Mouse (Mus musculus) erythroblast, embryonic 14.5 days (primary cell): ENCODE measurements around the gene Pde4d. TPM values are rescaled to one million over a fixed set of nuclear protein-coding genes. Genes with fewer than 3 reads are reported as not detected.

Experiments
- H3K27me3 ChIP-seq: 2 replicates; pipeline ENCODE4 v1.6.1; 2012; ENCODE audit warnings: inconsistent platforms; ENCODE audit not compliant: control insufficient read depth
- H3K36me3 ChIP-seq: 2 replicates; pipeline ENCODE4 v1.6.1; 2012; ENCODE audit warnings: mild to moderate bottlenecking, inconsistent platforms; ENCODE audit not compliant: control insufficient read depth
- H3K4me1 ChIP-seq: 2 replicates; pipeline ENCODE4 v1.6.1; 2012; ENCODE audit warnings: inconsistent platforms; ENCODE audit not compliant: control insufficient read depth
- H3K4me3 ChIP-seq: replicated peaks from 2 replicates; pipeline ENCODE3; 2012; ENCODE audit warnings: moderate library complexity, mild to moderate bottlenecking, inconsistent platforms
- H3K9me3 ChIP-seq: 2 replicates; pipeline ENCODE4 v1.6.1; 2012; ENCODE audit warnings: low read length, inconsistent platforms, mixed read lengths; ENCODE audit not compliant: control insufficient read depth
- GATA1 ChIP-seq: IDR thresholded peaks from 2 replicates; pipeline ENCODE4 v1.6.1; 2012; ENCODE audit warnings: low read length, inconsistent platforms, mixed read lengths
- TAL1 ChIP-seq: IDR thresholded peaks from 3 replicates; pipeline ENCODE4 v1.6.1; 2012; ENCODE audit warnings: low read length, inconsistent platforms, mixed read lengths
- polyA plus RNA-seq: library from polyadenylated mRNA; stranded (reverse); fragments of >175 nt; gene quantifications from 2 replicates; pipeline ENCODE4 v1.2.3, GENCODE M21; 2012

Gene Pde4d
- polyA plus RNA-seq, 1 experiment: 0.23 TPM

- no peaks in the 10 kb centered on the region for H3K9me3 ChIP-seq
- H3K36me3 ChIP-seq: no peaks in the 10 kb centered on the region
- no peak overlapping the region for H3K4me3 ChIP-seq
- H3K4me1 ChIP-seq: no peaks in the 10 kb centered on the region
- no peak for TF ChIP-seq TAL1
- no peak for TF ChIP-seq GATA1
- no peaks in the 10 kb centered on the region for H3K27me3 ChIP-seq
Measured at GRCm38 (mm10) chr13:108601021-108601420, 151.3 kb downstream of the Pde4d start.

- H3K4me1 ChIP-seq: no peaks in the 10 kb centered on the region
Measured at GRCm38 (mm10) chr13:108603502-108603901, 153.8 kb downstream of the Pde4d start.

DNA sequence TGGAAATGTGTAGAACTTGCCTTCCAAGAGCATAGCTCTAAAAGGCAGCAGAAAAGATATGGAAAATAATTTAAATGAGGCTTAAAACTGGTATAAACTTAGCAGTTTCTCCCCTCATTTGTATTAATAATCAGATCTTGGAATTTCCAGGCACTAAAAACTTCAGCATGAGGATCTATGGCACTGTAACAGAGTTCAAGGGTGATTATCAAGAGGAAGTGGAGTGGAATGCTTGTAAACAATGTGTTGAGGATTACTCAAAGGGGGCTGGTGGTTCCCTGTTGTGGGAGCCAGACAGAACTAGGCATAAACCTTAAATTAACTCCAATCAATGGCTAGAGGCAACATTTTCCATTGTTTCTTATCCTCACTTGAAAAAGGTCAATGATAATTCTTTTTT lies 154.5 kb downstream of the Pde4d start:
- no peaks in the 10 kb centered on the region for H3K9me3 ChIP-seq
- no peak overlapping the region for H3K4me3 ChIP-seq
- H3K27me3 ChIP-seq: no peaks in the 10 kb centered on the region
- TF ChIP-seq TAL1 (no peak), GATA1 (no peak)
- no peaks in the 10 kb centered on the region for H3K4me1 ChIP-seq
- no peaks in the 10 kb centered on the region for H3K36me3 ChIP-seq

More at GRCm38 (mm10) chr13:108603502-108603901, 153.8 kb downstream of the Pde4d start:
- H3K9me3 ChIP-seq: no peaks in the 10 kb centered on the region
- no peaks in the 10 kb centered on the region for H3K36me3 ChIP-seq
- TF ChIP-seq TAL1 (no peak), GATA1 (no peak)
- H3K4me3 ChIP-seq: no peak overlapping the region
- no peaks in the 10 kb centered on the region for H3K27me3 ChIP-seq

GRCm38 (mm10) chr13:108618207-108618606 lies 168.5 kb downstream of the Pde4d start:
- TF ChIP-seq TAL1 (no peak), GATA1 (no peak)
- H3K4me3 ChIP-seq: no peak overlapping the region
- H3K9me3 ChIP-seq: no peaks in the 10 kb centered on the region; the same call in 1 of the 2 replicates
- H3K4me1 ChIP-seq: no peaks in the 10 kb centered on the region
- no peaks in the 10 kb centered on the region for H3K36me3 ChIP-seq
- H3K27me3 ChIP-seq: no peaks in the 10 kb centered on the region

- H3K27me3 ChIP-seq: no peaks in the 10 kb centered on the region
- no peaks in the 10 kb centered on the region for H3K9me3 ChIP-seq
- H3K4me1 ChIP-seq: no peaks in the 10 kb centered on the region
- no peaks in the 10 kb centered on the region for H3K36me3 ChIP-seq
- TF ChIP-seq GATA1 (no peak), TAL1 (no peak)
- no peak overlapping the region for H3K4me3 ChIP-seq
Measured at GRCm38 (mm10) chr13:108622681-108623080, 172.9 kb downstream of the Pde4d start.

DNA sequence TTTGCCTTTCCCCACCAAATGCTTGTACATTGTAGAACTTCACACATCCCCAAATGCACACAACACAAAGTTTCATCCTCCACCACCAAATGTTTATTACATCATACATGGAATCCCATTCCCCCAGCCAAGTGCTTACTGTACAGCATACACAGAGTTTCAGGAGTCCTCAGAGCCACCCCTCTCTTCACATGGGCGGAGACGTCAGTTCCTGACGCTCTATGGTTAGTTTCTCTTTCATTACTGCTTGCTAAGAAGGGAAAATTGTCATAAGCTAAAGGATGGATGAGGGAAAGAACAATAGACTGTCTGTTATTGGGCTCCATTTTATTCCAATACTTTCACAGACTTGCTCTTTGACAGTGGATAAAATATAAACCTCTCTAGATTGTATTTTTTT lies 174.2 kb downstream of the Pde4d start:
- Histone ChIP-seq H3K36me3 (no peaks in the 10 kb centered on the region), H3K9me3 (no peaks in the 10 kb centered on the region), H3K4me3 (no peak overlapping the region), H3K27me3 (no peaks in the 10 kb centered on the region), H3K4me1 (no peaks in the 10 kb centered on the region)
- TF ChIP-seq TAL1: no peak
- TF ChIP-seq GATA1: no peak

DNA sequence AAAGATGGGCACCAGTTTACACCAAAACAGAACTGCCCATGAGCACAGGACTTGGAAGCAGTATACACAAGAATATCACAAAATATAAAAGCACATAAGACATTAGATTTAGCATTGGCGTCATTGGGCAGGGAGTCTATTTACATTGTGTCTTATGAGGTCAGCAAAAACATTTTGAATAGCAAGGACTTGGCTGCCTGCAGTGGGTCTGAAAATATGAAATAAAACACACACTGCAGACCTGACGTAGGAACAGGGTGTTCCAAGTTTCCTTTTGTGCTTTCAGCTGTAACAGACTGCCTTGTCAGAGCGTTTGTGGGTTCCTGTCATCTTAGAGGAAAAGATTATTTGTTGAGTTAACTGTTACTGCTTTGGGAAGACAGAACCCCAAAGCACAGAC lies 176.4 kb downstream of the Pde4d start:
- Histone ChIP-seq H3K4me3 (no peak overlapping the region), H3K27me3 (no peaks in the 10 kb centered on the region), H3K4me1 (no peaks in the 10 kb centered on the region), H3K9me3 (no peaks in the 10 kb centered on the region), H3K36me3 (no peaks in the 10 kb centered on the region)
- TF ChIP-seq TAL1 (no peak), GATA1 (no peak)

DNA sequence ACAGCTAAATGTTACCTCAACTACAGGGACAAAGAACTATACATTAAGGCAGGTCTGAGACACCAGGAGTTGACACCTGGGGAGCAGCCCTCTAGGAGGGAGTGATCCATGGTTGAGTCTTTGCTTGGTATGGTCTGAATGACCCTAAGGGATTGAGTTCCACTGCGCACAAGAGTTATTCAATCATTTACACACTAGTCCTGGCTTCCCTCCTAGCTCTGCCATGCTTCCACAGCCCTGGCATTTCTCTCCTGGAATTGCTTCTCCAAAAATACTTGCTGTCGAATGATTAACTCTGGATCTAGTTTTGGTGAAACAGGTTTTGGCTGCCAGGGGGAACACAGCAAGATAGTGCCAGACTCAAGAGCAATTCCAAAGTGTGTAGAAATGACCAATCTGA lies 178.8 kb downstream of the Pde4d start:
- no peaks in the 10 kb centered on the region for H3K4me1 ChIP-seq
- H3K36me3 ChIP-seq: no peaks in the 10 kb centered on the region
- no peak overlapping the region for H3K4me3 ChIP-seq
- no peaks in the 10 kb centered on the region for H3K9me3 ChIP-seq
- H3K27me3 ChIP-seq: no peaks in the 10 kb centered on the region
- TF ChIP-seq GATA1: no peak
- no peak for TF ChIP-seq TAL1

DNA sequence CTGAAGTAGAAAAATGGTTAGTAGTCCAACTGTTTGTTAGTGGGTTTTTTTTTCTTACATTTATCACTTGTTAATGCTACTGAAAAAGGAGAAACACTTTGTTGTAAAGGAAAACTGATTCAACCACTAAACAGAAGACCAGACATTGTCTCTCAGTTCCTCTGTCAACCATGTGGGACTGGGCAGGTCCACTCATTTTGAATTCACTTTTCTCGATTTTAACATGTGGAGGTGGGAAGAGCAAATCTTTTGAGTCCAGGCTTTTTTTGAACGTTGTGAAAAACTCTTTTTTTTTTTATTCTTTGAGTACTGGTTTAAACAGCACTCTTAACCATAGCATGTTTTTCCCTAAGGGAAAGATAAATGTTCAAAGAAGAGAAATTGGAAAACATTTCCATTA lies 180.8 kb downstream of the Pde4d start:
- TF ChIP-seq TAL1 (no peak), GATA1 (no peak)
- Histone ChIP-seq H3K9me3 (no peaks in the 10 kb centered on the region), H3K36me3 (no peaks in the 10 kb centered on the region), H3K4me1 (no peaks in the 10 kb centered on the region), H3K4me3 (no peak overlapping the region), H3K27me3 (no peaks in the 10 kb centered on the region)

GRCm38 (mm10) chr13:108631222-108631621 lies 181.5 kb downstream of the Pde4d start:
- Histone ChIP-seq H3K4me3 (no peak overlapping the region), H3K4me1 (no peaks in the 10 kb centered on the region), H3K9me3 (no peaks in the 10 kb centered on the region), H3K27me3 (no peaks in the 10 kb centered on the region), H3K36me3 (no peaks in the 10 kb centered on the region)
- no peak for TF ChIP-seq GATA1
- TF ChIP-seq TAL1: no peak

GRCm38 (mm10) chr13:108636526-108636925 lies 186.8 kb downstream of the Pde4d start:
- no peak for TF ChIP-seq TAL1
- no peak for TF ChIP-seq GATA1
- Histone ChIP-seq H3K9me3 (no peaks in the 10 kb centered on the region), H3K27me3 (no peaks in the 10 kb centered on the region), H3K36me3 (no peaks in the 10 kb centered on the region), H3K4me1 (no peaks in the 10 kb centered on the region), H3K4me3 (no peak overlapping the region)
